Mouse (Mus musculus): Measurements from ENCODE around the gene 1110002E22Rik. TPM values are rescaled to one million over a fixed set of nuclear protein-coding genes. Genes with fewer than 3 reads are reported as not detected.

1110002E22Rik gene
- polyA plus RNA-seq, 1 experiment from 2014 or later, result 0.07 TPM

DNA sequence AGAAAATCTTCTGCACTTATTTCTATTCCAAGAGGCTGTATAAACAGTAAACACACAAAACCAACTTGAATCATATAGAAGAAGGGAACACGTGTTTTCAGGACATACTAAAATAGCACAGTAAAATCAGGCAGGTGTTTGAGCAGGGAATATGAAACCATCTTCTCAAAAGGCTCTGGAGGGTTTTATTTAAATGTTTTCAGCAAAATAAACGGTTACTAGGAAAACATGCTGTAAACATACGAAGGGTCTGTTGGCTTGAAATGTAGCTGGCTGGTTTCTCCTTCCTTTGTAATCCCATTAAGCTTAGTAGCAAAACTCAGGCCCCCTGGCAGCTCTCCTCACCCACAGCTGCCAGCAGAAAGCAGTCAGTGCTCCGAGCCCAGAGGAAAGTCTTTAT, 6.6 kb upstream of the 1110002E22Rik start:
- no peaks in the 10 kb centered on the region for H3K9me3 ChIP-seq (ENCODE audit: control insufficient read depth, low read length)
- H3K27ac ChIP-seq (ENCODE audit: low read depth), result no peak overlapping the region
- no peak for ATAC-seq (replicated peaks; ENCODE audit: low FRiP score, low TSS enrichment, low read depth)
- H3K4me3 ChIP-seq (ENCODE audit: low read depth, low read length), result no peak overlapping the region
- H3K27me3 ChIP-seq (replicated peaks; ENCODE audit: control insufficient read depth, insufficient read depth, low read length), result no peaks in the 10 kb centered on the region
- 48% methylated on average over 4 of the region's 4 CpGs for WGBS
- no peak overlapping the region for H3K9ac ChIP-seq (ENCODE audit: low read length)
- H3K4me1 ChIP-seq (replicated peaks; ENCODE audit: control insufficient read depth, insufficient read depth, low read length), result peaks cover 15% of the 10 kb centered on the region; the same call in 1 of the 2 replicates
- DNase-seq (ENCODE audit: low spot score), result peak; percentile 15
- H3K4me2 ChIP-seq (ENCODE audit: low read length), result no peak overlapping the region
- no peaks in the 10 kb centered on the region for H3K36me3 ChIP-seq (ENCODE audit: control insufficient read depth, insufficient read depth, low read length)

DNA sequence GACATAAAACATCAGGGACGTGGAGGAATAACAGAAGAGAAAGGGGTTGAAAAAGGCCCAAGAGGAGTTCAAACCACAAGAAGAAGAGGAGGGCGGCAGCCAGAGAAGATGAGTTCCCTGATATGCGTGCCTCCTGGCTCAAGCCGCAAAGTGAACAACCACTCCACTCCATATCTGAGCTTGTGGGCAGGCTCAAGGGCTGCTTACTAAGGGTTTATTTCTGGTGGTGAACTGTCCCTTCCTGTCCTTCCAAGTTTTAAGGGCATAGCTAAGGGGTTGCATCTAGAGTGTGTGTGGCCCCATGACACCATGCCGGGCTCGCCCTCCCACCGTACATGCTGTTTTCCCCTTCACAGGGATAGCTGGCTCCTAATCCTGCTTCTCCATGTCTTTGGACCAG, 4.4 kb upstream of the 1110002E22Rik start:
- Histone ChIP-seq H3K27me3 (replicated peaks; ENCODE audit: control insufficient read depth, insufficient read depth, low read length) (no peaks in the 10 kb centered on the region), H3K9ac (ENCODE audit: low read length) (no peak overlapping the region), H3K36me3 (ENCODE audit: control insufficient read depth, insufficient read depth, low read length) (no peaks in the 10 kb centered on the region), H3K4me2 (ENCODE audit: low read length) (no peak overlapping the region), H3K4me3 (ENCODE audit: low read depth, low read length) (no peak overlapping the region), H3K4me1 (replicated peaks; ENCODE audit: control insufficient read depth, insufficient read depth, low read length) (peaks cover 14% of the 10 kb centered on the region), H3K27ac (ENCODE audit: low read depth) (no peak overlapping the region), H3K9me3 (ENCODE audit: control insufficient read depth, low read length) (no peaks in the 10 kb centered on the region)
- ATAC-seq (replicated peaks; ENCODE audit: low FRiP score, low TSS enrichment, low read depth) (no peak), DNase-seq (ENCODE audit: low spot score) (no peak)
- WGBS, result 96% methylated on average over 7 of the region's 7 CpGs

- 86% methylated on average over 9 of the region's 9 CpGs for WGBS
- H3K27me3 ChIP-seq (replicated peaks; ENCODE audit: control insufficient read depth, insufficient read depth, low read length), result no peaks in the 10 kb centered on the region
- H3K9me3 ChIP-seq (ENCODE audit: control insufficient read depth, low read length), result no peaks in the 10 kb centered on the region
- no peak overlapping the region for H3K4me2 ChIP-seq (ENCODE audit: low read length)
- no peak overlapping the region for H3K9ac ChIP-seq (ENCODE audit: low read length)
- H3K36me3 ChIP-seq (ENCODE audit: control insufficient read depth, insufficient read depth, low read length), result no peaks in the 10 kb centered on the region
- DNase-seq (ENCODE audit: low spot score), result no peak
- H3K4me3 ChIP-seq (ENCODE audit: low read depth, low read length), result no peak overlapping the region
- no peak overlapping the region for H3K27ac ChIP-seq (ENCODE audit: low read depth)
- peaks cover 14% of the 10 kb centered on the region for H3K4me1 ChIP-seq (replicated peaks; ENCODE audit: control insufficient read depth, insufficient read depth, low read length)
- ATAC-seq (replicated peaks; ENCODE audit: low FRiP score, low TSS enrichment, low read depth), result no peak
Measured at GRCm38 (mm10) chr3:138061205-138061911, 3.5 kb upstream of the 1110002E22Rik start.

DNA sequence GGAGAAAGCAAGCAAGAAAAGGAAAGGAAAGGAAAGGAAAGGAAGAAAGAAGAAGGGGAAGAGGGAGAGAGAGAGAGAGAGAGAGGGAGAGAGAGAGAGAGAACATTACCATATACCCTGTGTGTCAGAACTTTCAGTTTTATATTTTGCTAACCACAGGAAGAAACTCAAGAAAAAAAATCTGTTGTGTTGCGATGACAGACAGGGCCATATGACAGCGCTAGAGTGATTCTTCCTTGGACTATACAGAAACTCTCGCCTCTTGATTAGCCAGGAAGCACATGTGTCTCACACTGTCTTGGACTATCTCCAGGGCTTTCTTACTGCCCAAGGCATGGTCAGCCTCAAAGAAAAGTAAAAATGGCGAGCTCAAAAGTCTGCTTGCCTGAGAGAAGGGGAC, 2.2 kb upstream of the 1110002E22Rik start:
- DNase-seq (ENCODE audit: low spot score), result no peak
- no peak overlapping the region for H3K4me2 ChIP-seq (ENCODE audit: low read length)
- WGBS, result 76% methylated on average over 4 of the region's 4 CpGs

GRCm38 (mm10) chr3:138063731-138064329, 1.0 kb upstream of the 1110002E22Rik start:
- ATAC-seq (replicated peaks; ENCODE audit: low FRiP score, low TSS enrichment, low read depth) (peak; percentile 51; the same call in 1 of the 2 replicates), DNase-seq (ENCODE audit: low spot score) (no peak)
- H3K4me2 ChIP-seq (ENCODE audit: low read length), result no peak overlapping the region
- H3K9me3 ChIP-seq (ENCODE audit: control insufficient read depth, low read length), result no peaks in the 10 kb centered on the region
- H3K9ac ChIP-seq (ENCODE audit: low read length), result no peak overlapping the region
- peaks cover 9% of the 10 kb centered on the region for H3K4me1 ChIP-seq (replicated peaks; ENCODE audit: control insufficient read depth, insufficient read depth, low read length)
- H3K27ac ChIP-seq (ENCODE audit: low read depth), result peak overlapping the region; percentile 1; the same call in 1 of the 2 replicates
- WGBS, result 48% methylated on average over 14 of the region's 14 CpGs
- no peaks in the 10 kb centered on the region for H3K27me3 ChIP-seq (replicated peaks; ENCODE audit: control insufficient read depth, insufficient read depth, low read length)
- no peaks in the 10 kb centered on the region for H3K36me3 ChIP-seq (ENCODE audit: control insufficient read depth, insufficient read depth, low read length)
- H3K4me3 ChIP-seq (ENCODE audit: low read depth, low read length), result no peak overlapping the region

More for the DNA sequence above, 2.2 kb upstream of the 1110002E22Rik start:
- no peak overlapping the region for H3K4me3 ChIP-seq (ENCODE audit: low read depth, low read length)
- no peak overlapping the region for H3K9ac ChIP-seq (ENCODE audit: low read length)
- peaks cover 9% of the 10 kb centered on the region for H3K4me1 ChIP-seq (replicated peaks; ENCODE audit: control insufficient read depth, insufficient read depth, low read length)
- no peak overlapping the region for H3K27ac ChIP-seq (ENCODE audit: low read depth)
- no peaks in the 10 kb centered on the region for H3K36me3 ChIP-seq (ENCODE audit: control insufficient read depth, insufficient read depth, low read length)
- no peak for ATAC-seq (replicated peaks; ENCODE audit: low FRiP score, low TSS enrichment, low read depth)
- H3K27me3 ChIP-seq (replicated peaks; ENCODE audit: control insufficient read depth, insufficient read depth, low read length), result no peaks in the 10 kb centered on the region
- no peaks in the 10 kb centered on the region for H3K9me3 ChIP-seq (ENCODE audit: control insufficient read depth, low read length)

DNA sequence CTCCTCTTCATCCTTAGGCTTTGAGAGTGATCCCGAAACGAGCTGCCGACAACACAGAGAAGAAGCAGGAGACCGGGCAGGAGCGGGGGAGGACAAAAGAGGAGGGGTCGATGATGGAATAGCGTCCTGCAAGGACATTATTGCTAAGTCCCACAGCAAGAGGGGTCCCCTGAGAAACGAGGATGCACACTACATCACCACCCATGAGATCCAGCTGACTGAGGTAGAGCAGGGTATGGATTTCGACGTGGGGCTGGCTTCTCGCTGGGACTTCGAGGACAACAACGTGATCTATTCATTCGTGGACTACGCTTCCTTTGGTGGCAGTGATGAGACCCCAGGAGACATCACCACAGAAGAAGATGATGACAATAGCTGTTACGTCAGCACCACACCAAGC, 1.1 kb downstream of the 1110002E22Rik start:
- H3K4me1 ChIP-seq (replicated peaks; ENCODE audit: control insufficient read depth, insufficient read depth, low read length), result peaks cover 9% of the 10 kb centered on the region
- no peak overlapping the region for H3K4me3 ChIP-seq (ENCODE audit: low read depth, low read length)
- no peak overlapping the region for H3K27ac ChIP-seq (ENCODE audit: low read depth)

DNA sequence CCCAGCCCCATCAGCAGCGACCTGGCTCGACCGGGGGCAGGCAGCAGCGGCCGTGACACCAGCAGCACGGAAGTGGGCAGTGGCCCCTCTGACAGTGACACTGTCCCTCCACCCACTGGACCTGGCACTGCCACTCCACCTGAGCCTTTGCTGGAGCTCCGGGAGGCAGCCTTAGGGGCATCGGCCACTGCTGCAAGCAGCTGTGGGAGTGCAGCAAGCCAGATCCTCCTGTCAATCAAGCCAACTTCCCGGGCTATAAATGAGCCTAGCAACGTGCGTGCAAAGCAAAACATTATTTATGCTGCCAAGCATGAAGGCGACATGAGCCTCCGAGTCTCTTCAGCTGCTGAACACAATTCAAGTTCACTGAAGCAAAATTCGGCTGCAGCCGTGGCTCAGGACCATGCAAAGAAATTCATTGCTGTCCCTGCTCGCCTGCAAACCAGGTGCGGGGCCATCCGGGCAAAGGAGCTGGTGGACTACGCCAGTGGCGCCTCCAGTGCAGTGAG, 1.6 kb downstream of the 1110002E22Rik start:
- Histone ChIP-seq H3K4me3 (ENCODE audit: low read depth, low read length) (no peak overlapping the region), H3K27me3 (replicated peaks; ENCODE audit: control insufficient read depth, insufficient read depth, low read length) (no peaks in the 10 kb centered on the region), H3K36me3 (ENCODE audit: control insufficient read depth, insufficient read depth, low read length) (no peaks in the 10 kb centered on the region), H3K27ac (ENCODE audit: low read depth) (no peak overlapping the region), H3K4me1 (replicated peaks; ENCODE audit: control insufficient read depth, insufficient read depth, low read length) (peaks cover 9% of the 10 kb centered on the region), H3K9ac (ENCODE audit: low read length) (no peak overlapping the region), H3K9me3 (ENCODE audit: control insufficient read depth, low read length) (no peaks in the 10 kb centered on the region), H3K4me2 (ENCODE audit: low read length) (no peak overlapping the region)
- 71% methylated on average over 20 of the region's 20 CpGs for WGBS
- DNase-seq (ENCODE audit: low spot score), result no peak
- ATAC-seq (replicated peaks; ENCODE audit: low FRiP score, low TSS enrichment, low read depth), result no peak

More for the DNA sequence above, 1.1 kb downstream of the 1110002E22Rik start:
- Histone ChIP-seq H3K36me3 (ENCODE audit: control insufficient read depth, insufficient read depth, low read length) (no peaks in the 10 kb centered on the region), H3K9me3 (ENCODE audit: control insufficient read depth, low read length) (no peaks in the 10 kb centered on the region), H3K27me3 (replicated peaks; ENCODE audit: control insufficient read depth, insufficient read depth, low read length) (no peaks in the 10 kb centered on the region), H3K4me2 (ENCODE audit: low read length) (no peak overlapping the region), H3K9ac (ENCODE audit: low read length) (no peak overlapping the region)
- 88% methylated on average over 16 of the region's 16 CpGs for WGBS
- DNase-seq (ENCODE audit: low spot score), result no peak
- ATAC-seq (replicated peaks; ENCODE audit: low FRiP score, low TSS enrichment, low read depth), result no peak

- DNase-seq (ENCODE audit: low spot score) (no peak), ATAC-seq (replicated peaks; ENCODE audit: low FRiP score, low TSS enrichment, low read depth) (no peak)
- Histone ChIP-seq H3K27ac (ENCODE audit: low read depth) (no peak within 1 kb of the TSS), H3K36me3 (ENCODE audit: control insufficient read depth, insufficient read depth, low read length) (no peaks in the 10 kb centered on the region), H3K9me3 (ENCODE audit: control insufficient read depth, low read length) (no peaks in the 10 kb centered on the region), H3K9ac (ENCODE audit: low read length) (no peak within 1 kb of the TSS), H3K27me3 (replicated peaks; ENCODE audit: control insufficient read depth, insufficient read depth, low read length) (no peaks in the 10 kb centered on the region), H3K4me2 (ENCODE audit: low read length) (no peak within 1 kb of the TSS), H3K4me3 (ENCODE audit: low read depth, low read length) (no peak within 1 kb of the TSS), H3K4me1 (replicated peaks; ENCODE audit: control insufficient read depth, insufficient read depth, low read length) (peaks cover 9% of the 10 kb centered on the region)
- 94% methylated on average over 12 of the region's 12 CpGs for WGBS
Measured at GRCm38 (mm10) chr3:138067288-138067687, 2.4 kb downstream of the 1110002E22Rik start, which contains the start of gene Gm5105. Gene Gm5105 (minus strand): TSS chr3:138067388.
